Mouse (Mus musculus) CH12.LX (cell line): ENCODE data around the gene Pld3. TPM values are rescaled to one million over a fixed set of nuclear protein-coding genes. Genes with fewer than 3 reads are reported as not detected.

ENCODE experiments used
- DNase-seq: peaks from one replicate; pipeline ENCODE4 v3.0.0-alpha.2; 2013; ENCODE audit errors: extremely low read depth
- H3K27ac ChIP-seq: 2 replicates; pipeline ENCODE4 v1.5.1; 2012; ENCODE audit warnings: low read depth, mild to moderate bottlenecking, control low read depth, moderate library complexity; ENCODE audit not compliant: insufficient read depth
- H3K27me3 ChIP-seq: replicated peaks from 2 replicates; pipeline ENCODE3; 2012; ENCODE audit warnings: inconsistent platforms
- H3K36me3 ChIP-seq, 2 experiments: replicated peaks in 1 of 2; 2 replicates each; pipeline versions ENCODE3 to v1.6.1; 2012; ENCODE audit warnings: inconsistent platforms in 1 of 2, low read length in 1 of 2, mild to moderate bottlenecking in 1 of 2, mixed read lengths in 1 of 2, moderate library complexity in 1 of 2; ENCODE audit not compliant: control insufficient read depth in 1 of 2, insufficient read depth in 1 of 2
- H3K4me1 ChIP-seq, 2 experiments: 2 replicates each; pipeline ENCODE4 v1.6.1; 2012; ENCODE audit warnings: inconsistent platforms in 1 of 2, moderate library complexity in 1 of 2; ENCODE audit not compliant: insufficient read depth in 2 of 2, control insufficient read depth in 1 of 2
- H3K4me2 ChIP-seq: 2 replicates; pipeline ENCODE4 v1.6.1; 2012; ENCODE audit warnings: low read depth, mild to moderate bottlenecking, control low read depth; ENCODE audit not compliant: poor library complexity, insufficient read depth, severe bottlenecking
- H3K4me3 ChIP-seq, 3 experiments: fragments of 150-350 bp in 1 of 3; sonication (generic) in 1 of 3; replicated peaks in 1 of 3; 2 replicates each; pipeline versions ENCODE3 to v1.5.1; 2011 to 2012; ENCODE audit warnings: low read depth in 2 of 3, low read length in 2 of 3, mild to moderate bottlenecking in 2 of 3, moderate library complexity in 2 of 3, control low read depth in 1 of 3, improper control_type of control experiment in 1 of 3, inconsistent platforms in 1 of 3, mixed read lengths in 1 of 3; ENCODE audit not compliant: poor library complexity in 1 of 3
- H3K79me2 ChIP-seq: replicated peaks from 2 replicates; pipeline ENCODE4 v1.6.1; 2012; ENCODE audit warnings: mild to moderate bottlenecking, moderate library complexity; ENCODE audit not compliant: control insufficient read depth, poor library complexity, insufficient read depth, severe bottlenecking; ENCODE audit errors: extremely low read depth
- H3K9ac ChIP-seq: 2 replicates; pipeline ENCODE4 v1.6.1; 2012; ENCODE audit warnings: low read depth, mild to moderate bottlenecking, control low read depth, moderate library complexity; ENCODE audit not compliant: insufficient read depth
- H3K9me3 ChIP-seq: replicated peaks from 2 replicates; pipeline ENCODE3; 2012; ENCODE audit warnings: low read length, inconsistent platforms, mixed read lengths
- CHD2 ChIP-seq: IDR thresholded peaks from 2 replicates; pipeline ENCODE4 v1.6.1; 2011; ENCODE audit warnings: low read length, improper control_type of control experiment
- CTCF ChIP-seq, 2 experiments: IDR thresholded peaks in 1 of 2; conservative IDR thresholded peaks in 1 of 2; 2 replicates each; pipeline ENCODE4 v1.5.1; 2011 to 2012; ENCODE audit warnings: low read depth in 2 of 2, low read length in 2 of 2, improper control_type of control experiment in 1 of 2, inconsistent platforms in 1 of 2, mild to moderate bottlenecking in 1 of 2, moderate library complexity in 1 of 2
- EP300 ChIP-seq: IDR thresholded peaks from 2 replicates; pipeline ENCODE4 v1.6.1; 2011; ENCODE audit warnings: low read length, improper control_type of control experiment
- ETS1 ChIP-seq: conservative IDR thresholded peaks from 2 replicates; pipeline ENCODE4 v1.6.1; 2012; ENCODE audit warnings: low read depth, mild to moderate bottlenecking, inconsistent platforms, low read length, improper control_type of control experiment, moderate library complexity
- GABPA ChIP-seq: IDR thresholded peaks from 2 replicates; pipeline ENCODE4 v1.6.1; 2012; ENCODE audit warnings: low read depth, low read length, improper control_type of control experiment, inconsistent platforms; ENCODE audit not compliant: insufficient replicate concordance
- HCFC1 ChIP-seq: IDR thresholded peaks from 2 replicates; pipeline ENCODE4 v1.6.1; 2012; ENCODE audit warnings: low read depth, mild to moderate bottlenecking, inconsistent platforms, low read length, improper control_type of control experiment
- IRF4 ChIP-seq: IDR thresholded peaks from 2 replicates; pipeline ENCODE4 v1.6.1; 2014; ENCODE audit warnings: low read depth, mild to moderate bottlenecking, inconsistent platforms, low read length, improper control_type of control experiment
- KAT2A ChIP-seq: IDR thresholded peaks from 2 replicates; pipeline ENCODE4 v1.6.1; 2012; ENCODE audit warnings: low read length, improper control_type of control experiment, inconsistent platforms; ENCODE audit not compliant: insufficient replicate concordance
- MAFK ChIP-seq: IDR thresholded peaks from 2 replicates; pipeline ENCODE4 v1.6.1; 2011; ENCODE audit warnings: low read length, improper control_type of control experiment; ENCODE audit not compliant: insufficient replicate concordance
- MAZ ChIP-seq: IDR thresholded peaks from 2 replicates; pipeline ENCODE4 v1.6.1; 2012; ENCODE audit warnings: low read depth, mild to moderate bottlenecking, inconsistent platforms, low read length, improper control_type of control experiment, moderate library complexity
- MEF2A ChIP-seq: IDR thresholded peaks from 2 replicates; pipeline ENCODE4 v1.6.1; 2014; ENCODE audit warnings: low read depth, mild to moderate bottlenecking, inconsistent platforms, low read length, improper control_type of control experiment, borderline replicate concordance
- MYC ChIP-seq: IDR thresholded peaks from 2 replicates; pipeline ENCODE4 v1.6.1; 2011; ENCODE audit warnings: low read depth, mild to moderate bottlenecking, improper control_type of control experiment, low read length
- NELFE ChIP-seq: IDR thresholded peaks from 2 replicates; pipeline ENCODE4 v1.6.1; 2011; ENCODE audit warnings: low read depth, low read length, improper control_type of control experiment
- NRF1 ChIP-seq: IDR thresholded peaks from 2 replicates; pipeline ENCODE4 v1.6.1; 2014; ENCODE audit warnings: low read depth, mild to moderate bottlenecking, inconsistent platforms, low read length, improper control_type of control experiment, moderate library complexity
- PAX5 ChIP-seq: IDR thresholded peaks from 2 replicates; pipeline ENCODE4 v1.6.1; 2012; ENCODE audit warnings: low read length, inconsistent platforms, mixed read lengths
- POLR2A ChIP-seq: IDR thresholded peaks from 2 replicates; pipeline ENCODE4 v1.6.1; 2011; ENCODE audit warnings: low read depth, mild to moderate bottlenecking, improper control_type of control experiment, low read length
- RAD21 ChIP-seq: IDR thresholded peaks from 2 replicates; pipeline ENCODE4 v1.6.1; 2011; ENCODE audit warnings: low read depth, mild to moderate bottlenecking, low read length, improper control_type of control experiment, moderate library complexity
- RCOR1 ChIP-seq: conservative IDR thresholded peaks from 2 replicates; pipeline ENCODE4 v1.6.1; 2012; ENCODE audit warnings: low read depth, mild to moderate bottlenecking, inconsistent platforms, low read length, improper control_type of control experiment
- SMC3 ChIP-seq: IDR thresholded peaks from 2 replicates; pipeline ENCODE4 v1.6.1; 2011; ENCODE audit warnings: low read depth, low read length, improper control_type of control experiment
- TBP ChIP-seq: conservative IDR thresholded peaks from 2 replicates; pipeline ENCODE4 v1.6.1; 2011; ENCODE audit warnings: low read depth, low read length, improper control_type of control experiment
- USF1 ChIP-seq: IDR thresholded peaks from 2 replicates; pipeline ENCODE4 v1.6.1; 2014; ENCODE audit warnings: low read depth, mild to moderate bottlenecking, inconsistent platforms, low read length, improper control_type of control experiment
- USF2 ChIP-seq: conservative IDR thresholded peaks from 2 replicates; pipeline ENCODE4 v1.6.1; 2011; ENCODE audit warnings: low read depth, low read length, improper control_type of control experiment
- ZKSCAN1 ChIP-seq: IDR thresholded peaks from 2 replicates; pipeline ENCODE4 v1.6.1; 2012; ENCODE audit warnings: low read depth, inconsistent platforms, low read length, improper control_type of control experiment, borderline replicate concordance
- ZMIZ1 ChIP-seq: IDR thresholded peaks from 2 replicates; pipeline ENCODE4 v1.6.1; 2012; ENCODE audit warnings: low read depth, mild to moderate bottlenecking, inconsistent platforms, low read length, improper control_type of control experiment
- ZNF384 ChIP-seq: IDR thresholded peaks from 2 replicates; pipeline ENCODE4 v1.6.1; 2012; ENCODE audit warnings: low read depth, low read length, improper control_type of control experiment, inconsistent platforms
- dilution Hi-C: fragments of 300-500 bp; cut with MboI; formaldehyde crosslinking; loops from 2 replicates; pipeline ENCODE4 v1.14.3; 2020; ENCODE audit warnings: low sequenced_read_pairs; ENCODE audit not compliant: extremely low pct_unique_long_range_greater_than_20kb, extremely low pct_ligation_motif_present
- in situ Hi-C: fragments of 300-500 bp; cut with MboI; formaldehyde crosslinking; loops from 3 replicates; pipeline ENCODE4 v1.14.3; 2019; ENCODE audit warnings: low sequenced_read_pairs, low pct_ligation_motif_present, low pct_unique_long_range_greater_than_20kb, mixed read lengths
- polyA plus RNA-seq: library from polyadenylated mRNA; unstranded; fragments of >175 nt; gene quantifications from 2 replicates; pipeline ENCODE4 v1.2.1, GENCODE M21; 2012; ENCODE audit warnings: low read depth; ENCODE audit not compliant: insufficient read length
- total RNA-seq, 2 experiments: library from RNA; depleted of rRNA; stranded (reverse); fragments of 300-350 nt in 1 of 2; fragments of >200 nt in 1 of 2; gene quantifications; 2 replicates each; pipeline ENCODE4 v1.2.3; 2012 to 2014

The Pld3 gene
- total and polyA plus RNA-seq, 3 experiments = 6.0 to 21.1 (median 14.1) TPM

DNA sequence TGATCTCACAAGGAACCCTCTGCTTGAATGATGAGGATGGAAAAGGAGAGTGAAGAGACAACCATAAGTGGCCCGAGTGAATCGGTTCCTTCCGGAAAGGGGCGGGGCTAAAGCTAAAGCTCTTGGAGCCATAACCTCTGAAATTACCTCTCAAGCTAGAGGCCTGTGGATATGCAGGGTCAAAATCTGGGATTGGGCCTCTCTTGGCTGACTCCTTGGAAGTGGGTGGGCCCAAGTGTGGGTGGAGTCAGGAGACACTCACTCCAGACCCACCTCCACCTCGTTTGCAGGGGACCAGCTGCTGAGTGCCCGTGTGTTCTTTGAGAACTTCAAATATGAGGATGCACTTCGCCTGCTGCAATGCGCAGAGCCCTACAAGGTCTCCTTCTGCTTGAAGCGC, 38.1 kb downstream of the Pld3 start:
- Histone ChIP-seq H3K27me3 (peaks cover 22% of the 10 kb centered on the region), H3K9me3 (peaks cover 9% of the 10 kb centered on the region), H3K27ac (no peak overlapping the region), H3K9ac (no peak overlapping the region), H3K4me1 (no peaks in the 10 kb centered on the region), H3K36me3 (no peaks in the 10 kb centered on the region), H3K4me2 (no peak overlapping the region)
- dilution Hi-C loops (no loop called here), in situ Hi-C loops (no loop called here)
- no peak for DNase-seq
- TF ChIP-seq ZKSCAN1 (no peak), ZNF384 (no peak), ETS1 (no peak)
- TF ChIP-seq, all 38 proteins: peak for 0
- Histone ChIP-seq H3K79me2 (no peaks in the 10 kb centered on the region), H3K4me3 (no peak overlapping the region)

DNA sequence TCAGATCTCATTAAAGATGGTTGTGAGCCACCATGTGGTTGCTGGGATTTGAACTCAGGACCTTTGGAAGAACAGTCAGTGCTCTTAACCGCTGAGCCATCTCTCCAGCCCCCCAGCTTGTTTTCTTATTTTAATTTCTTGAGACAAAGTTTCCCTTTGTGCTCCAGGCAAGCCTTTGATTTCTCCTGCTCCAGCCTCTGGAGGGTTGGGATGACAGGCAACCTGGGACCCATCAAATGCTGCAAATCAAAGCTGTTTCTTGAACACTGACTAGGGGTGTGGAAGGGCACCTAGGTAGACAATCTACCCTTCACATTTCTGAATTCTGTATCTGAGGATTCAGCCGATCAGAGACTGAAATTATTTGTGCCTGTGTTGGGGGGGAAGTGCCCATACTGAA, 42.2 kb downstream of the Pld3 start:
- H3K9me3 ChIP-seq = no peaks in the 10 kb centered on the region
- H3K79me2 ChIP-seq = no peaks in the 10 kb centered on the region
- no peak overlapping the region for H3K9ac ChIP-seq
- no peak overlapping the region for H3K27ac ChIP-seq
- DNase-seq = no peak
- H3K27me3 ChIP-seq = peaks cover 2% of the 10 kb centered on the region
- H3K4me2 ChIP-seq = no peak overlapping the region
- dilution Hi-C loops = no loop called here
- peaks cover 4 to 21% of the 10 kb centered on the region in 2 experiments; a peak in 2 of 4 replicates for H3K4me1 ChIP-seq
- H3K4me3 ChIP-seq = no peak overlapping the region
- no peaks in the 10 kb centered on the region for H3K36me3 ChIP-seq
- in situ Hi-C loops = no loop called here
- TF ChIP-seq GABPA (no peak), POLR2A (no peak), PAX5 (no peak), NELFE (no peak), MYC (no peak), USF2 (no peak), USF1 (no peak), NRF1 (no peak), EP300 (no peak)
- TF ChIP-seq, all 38 proteins: peak for 0

DNA sequence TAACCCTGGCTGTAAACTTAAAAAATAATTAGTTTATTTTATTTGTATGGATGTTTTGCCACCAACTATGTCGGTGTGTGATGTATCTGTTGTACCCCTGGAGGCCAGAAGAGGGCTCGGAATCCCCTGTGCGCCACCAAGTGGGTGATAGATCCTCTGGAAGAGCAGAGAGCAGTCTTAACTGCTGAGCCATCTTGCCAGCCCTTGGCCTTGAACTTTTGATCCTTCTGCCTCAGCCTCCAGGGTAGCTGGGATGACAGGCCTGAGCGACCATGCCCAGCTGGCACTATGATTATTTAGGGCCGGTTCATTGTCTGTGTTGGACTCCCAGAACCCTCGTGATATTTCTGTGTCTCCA, 44.4 kb downstream of the Pld3 start:
- Histone ChIP-seq H3K9ac (no peak overlapping the region), H3K4me1 (peaks cover 4 to 21% of the 10 kb centered on the region in 2 experiments; a peak in 2 of 4 replicates), H3K4me3 (peak overlapping the region in 2 of 3 experiments; percentile 49), H3K36me3 (no peaks in the 10 kb centered on the region), H3K4me2 (peak overlapping the region; percentile 62), H3K27me3 (no peaks in the 10 kb centered on the region), H3K27ac (no peak overlapping the region), H3K9me3 (no peaks in the 10 kb centered on the region), H3K79me2 (no peaks in the 10 kb centered on the region)
- dilution Hi-C loops (no loop called here), in situ Hi-C loops (no loop called here)
- DNase-seq = peak; percentile 81
- TF ChIP-seq HCFC1 (peak; percentile 40; the same call in 1 of the 2 replicates), IRF4 (peak; percentile 43; the same call in 1 of the 2 replicates), EP300 (no peak), CTCF (conservative IDR thresholded peaks at IDR 0.05 in 1 of 2, IDR thresholded peaks at IDR 0.05 in 1 of 2; ENCODE audit: low read depth in 2 of 2, low read length in 2 of 2) (peak; percentile 25 to 98; a peak in 3 of 4 replicates), RAD21 (peak; percentile 56), PAX5 (no peak), MEF2A (0 out of 2 replicates have a peak, but pooled peaks have one; percentile 22), MAFK (0 out of 2 replicates have a peak, but pooled peaks have one; percentile 11), ZMIZ1 (no peak), RCOR1 (0 out of 2 replicates have a peak, but pooled peaks have one; percentile 37), TBP (0 out of 2 replicates have a peak, but pooled peaks have one; percentile 12), ZKSCAN1 (no peak), NELFE (peak; percentile 44; the same call in 1 of the 2 replicates), ZNF384 (0 out of 2 replicates have a peak, but pooled peaks have one; percentile 13), MAZ (0 out of 2 replicates have a peak, but pooled peaks have one; percentile 50), SMC3 (peak; percentile 82), KAT2A (no peak), NRF1 (0 out of 2 replicates have a peak, but pooled peaks have one; percentile 30), CHD2 (no peak), USF1 (no peak)
